Mouse (Mus musculus) cerebellum, adult 9-11 months (tissue): Measurements from ENCODE around the gene Chrd.
A peak's percentile ranks its signal among the peaks of the same experiment; 100 is the strongest.

ENCODE experiments used
- DNase-seq: peaks from one replicate; pipeline ENCODE4 v3.0.0; 2022

Gene Chrd

DNA sequence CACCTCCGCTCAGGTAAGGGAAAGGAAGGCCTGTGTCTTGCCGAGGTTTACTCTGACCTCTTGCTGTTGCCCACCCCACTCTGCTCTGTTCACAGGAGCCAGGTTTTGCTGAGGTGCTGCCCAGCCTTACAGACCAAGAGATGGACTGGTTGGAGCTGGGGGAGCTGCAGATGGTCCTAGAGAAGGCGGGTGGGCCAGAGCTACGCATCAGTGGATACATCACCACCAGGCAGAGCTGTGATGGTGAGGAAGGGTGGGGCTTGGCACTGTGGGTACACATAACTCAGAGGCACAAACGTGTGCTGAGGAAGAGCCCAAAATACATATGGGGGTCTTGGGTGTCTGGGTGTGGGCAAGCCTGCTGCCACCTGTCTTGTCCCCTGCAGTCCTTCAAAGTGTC lies 2.7 kb downstream of the Chrd start:
- no peak for DNase-seq

GRCm38 (mm10) chr16:20736168-20736567 lies 3.2 kb downstream of the Chrd start:
- peak; percentile 42 for DNase-seq

DNA sequence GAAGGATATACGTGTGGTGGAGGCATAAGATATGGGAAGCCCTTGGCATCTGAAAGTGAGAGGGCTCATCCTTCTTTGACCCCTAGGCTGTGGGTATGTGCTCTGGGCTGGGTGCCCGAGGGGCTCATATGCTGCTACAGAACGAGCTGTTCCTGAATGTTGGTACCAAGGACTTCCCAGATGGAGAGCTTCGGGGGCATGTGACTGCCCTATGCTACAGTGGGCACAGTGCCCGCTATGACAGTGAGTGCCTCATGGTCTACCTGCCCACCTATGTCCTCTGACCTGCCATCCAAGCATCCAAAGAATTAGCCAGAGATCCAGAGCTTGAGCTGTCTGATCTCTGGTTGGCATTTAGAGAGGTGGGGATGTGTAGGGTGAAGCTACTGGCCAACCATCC lies 3.9 kb downstream of the Chrd start:
- DNase-seq: no peak

- DNase-seq: no peak
Measured at GRCm38 (mm10) chr16:20739845-20740244, 6.9 kb downstream of the Chrd start.

- no peak for DNase-seq
Measured at GRCm38 (mm10) chr16:20746641-20747040, 13.7 kb downstream of the Chrd start.

GRCm38 (mm10) chr16:20750518-20750917 lies 17.6 kb downstream of the Chrd start:
- no peak for DNase-seq

GRCm38 (mm10) chr16:20756052-20756451 lies 23.1 kb downstream of the Chrd start:
- DNase-seq: no peak

- no peak for DNase-seq
Measured at GRCm38 (mm10) chr16:20757385-20757784, 24.5 kb downstream of the Chrd start.

GRCm38 (mm10) chr16:20761681-20762080 lies 28.8 kb downstream of the Chrd start:
- peak; percentile 63 for DNase-seq

DNA sequence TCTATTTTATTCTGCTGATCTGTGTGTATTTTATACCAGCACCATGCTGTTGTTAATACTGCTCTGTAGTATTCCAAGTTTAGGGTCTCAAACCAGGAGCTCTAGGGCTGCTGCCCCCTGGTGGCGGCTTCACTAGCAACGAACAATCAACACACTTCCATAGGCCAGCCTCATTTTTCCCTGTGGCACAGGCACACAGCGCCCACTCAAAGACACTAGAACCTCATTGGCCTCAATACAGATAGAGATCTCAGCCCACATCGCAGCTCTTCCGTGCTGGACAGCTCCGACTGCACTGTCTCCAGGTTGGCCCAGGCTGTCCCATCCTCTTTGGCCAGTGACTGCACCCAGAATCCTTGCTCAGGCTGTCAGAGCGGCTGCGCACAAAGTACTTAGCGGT lies 32.3 kb downstream of the Chrd start:
- DNase-seq: no peak

GRCm38 (mm10) chr16:20775021-20775420 lies 42.1 kb downstream of the Chrd start:
- peak; percentile 68 for DNase-seq

- DNase-seq: peak; percentile 68
Measured at GRCm38 (mm10) chr16:20779846-20780245, 46.9 kb downstream of the Chrd start.

- no peak for DNase-seq
Measured at GRCm38 (mm10) chr16:20781101-20781630, 48.2 kb downstream of the Chrd start.

DNA sequence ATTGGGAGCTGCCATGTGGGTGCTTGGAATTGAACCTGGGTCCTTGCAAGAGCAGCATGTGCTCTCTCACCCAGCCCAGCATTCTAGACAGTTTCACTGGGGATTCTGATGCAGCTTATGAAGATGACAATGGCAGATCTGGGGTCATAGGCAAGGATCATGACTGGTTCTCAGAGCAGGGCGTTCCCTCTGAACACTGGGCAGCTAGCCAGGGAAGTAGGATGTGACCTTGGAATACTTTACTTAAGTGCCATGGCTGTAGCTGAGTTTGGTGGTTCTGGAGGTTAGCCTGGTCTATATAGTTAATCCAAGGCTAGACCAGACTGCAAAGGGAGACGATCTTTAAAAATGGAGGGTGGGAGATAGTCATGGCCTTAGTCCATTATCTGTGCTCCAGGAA lies 51.0 kb downstream of the Chrd start:
- no peak for DNase-seq

- no peak for DNase-seq
Measured at GRCm38 (mm10) chr16:20784754-20785153, 51.8 kb downstream of the Chrd start.

DNA sequence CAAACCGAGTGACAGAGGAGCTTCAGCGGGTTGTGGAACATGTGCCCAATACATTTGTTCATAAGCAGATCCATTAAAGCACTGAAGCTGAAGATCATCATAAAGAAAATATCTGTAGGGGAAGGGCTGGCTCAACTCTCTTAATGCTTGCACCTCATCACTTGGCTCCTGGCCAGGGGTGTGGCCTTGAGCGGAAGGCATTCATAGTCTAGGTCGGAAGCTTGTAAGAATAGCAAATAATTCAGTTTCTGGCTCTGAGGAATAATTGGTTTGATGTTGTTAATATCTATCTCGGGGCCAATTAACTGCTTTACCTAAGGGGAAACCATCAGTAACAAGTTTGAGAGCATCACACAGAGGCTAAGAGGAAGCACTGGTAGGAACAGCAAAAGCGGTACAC lies 53.6 kb downstream of the Chrd start:
- no peak for DNase-seq

GRCm38 (mm10) chr16:20791803-20792202 lies 58.9 kb downstream of the Chrd start:
- DNase-seq: no peak
